Mouse (Mus musculus): ENCODE results near the gene Reln. TPM values are rescaled to one million over a fixed set of nuclear protein-coding genes. Genes with fewer than 3 reads are reported as not detected.

The Reln gene
- total RNA-seq, 2 experiments from 2014 or later: 272 to 308 TPM

DNA sequence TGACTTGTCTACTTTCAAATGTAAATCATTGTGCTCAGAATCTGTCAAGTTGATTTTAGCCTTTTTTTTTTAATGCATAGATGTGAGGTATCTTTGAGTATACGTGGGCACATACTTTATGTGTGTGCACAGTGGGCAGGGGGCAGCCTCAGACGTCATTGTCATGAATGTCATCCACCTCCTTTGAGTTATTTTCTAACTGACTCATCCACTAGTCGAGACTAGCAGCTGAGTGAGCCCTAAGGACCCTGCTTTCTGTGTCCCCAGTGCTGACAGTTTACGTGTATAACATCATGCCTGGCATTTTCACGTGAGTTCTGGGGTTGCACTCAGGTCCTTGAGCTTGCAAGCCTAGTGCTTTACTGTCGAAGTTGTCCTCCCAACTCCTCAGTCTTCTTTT is 443.6 kb downstream of the Reln start:
- no peak for ATAC-seq (replicated peaks; ENCODE audit: low FRiP score, poor library complexity, severe bottlenecking)

DNA sequence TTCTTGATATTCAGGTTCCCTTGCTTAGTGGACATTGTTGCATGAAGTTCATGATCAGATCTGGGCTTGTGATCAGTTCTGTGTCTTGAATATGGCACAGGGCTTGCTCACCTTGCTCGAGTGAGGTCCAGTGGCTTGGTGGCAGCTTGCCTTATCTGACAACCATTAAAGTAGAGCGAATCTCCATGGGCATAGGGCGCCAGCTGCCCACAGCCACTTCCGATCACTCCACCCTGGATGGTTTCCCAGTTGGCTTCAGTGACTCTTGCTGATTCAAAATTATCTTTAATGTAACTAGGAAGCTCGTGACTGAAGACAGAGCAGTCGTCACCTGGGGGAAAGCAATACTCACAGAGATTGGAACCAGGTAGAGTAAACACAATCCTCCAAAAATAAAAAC is 445.6 kb downstream of the Reln start:
- ATAC-seq (replicated peaks; ENCODE audit: low FRiP score, poor library complexity, severe bottlenecking): no peak

- no peak for ATAC-seq (replicated peaks; ENCODE audit: low FRiP score, poor library complexity, severe bottlenecking)
Observed at GRCm38 (mm10) chr5:21896586-21896985, 447.9 kb downstream of the Reln start.

- ATAC-seq (replicated peaks; ENCODE audit: low FRiP score, poor library complexity, severe bottlenecking): no peak
Observed at GRCm38 (mm10) chr5:21894168-21894567, 450.3 kb downstream of the Reln start.

DNA sequence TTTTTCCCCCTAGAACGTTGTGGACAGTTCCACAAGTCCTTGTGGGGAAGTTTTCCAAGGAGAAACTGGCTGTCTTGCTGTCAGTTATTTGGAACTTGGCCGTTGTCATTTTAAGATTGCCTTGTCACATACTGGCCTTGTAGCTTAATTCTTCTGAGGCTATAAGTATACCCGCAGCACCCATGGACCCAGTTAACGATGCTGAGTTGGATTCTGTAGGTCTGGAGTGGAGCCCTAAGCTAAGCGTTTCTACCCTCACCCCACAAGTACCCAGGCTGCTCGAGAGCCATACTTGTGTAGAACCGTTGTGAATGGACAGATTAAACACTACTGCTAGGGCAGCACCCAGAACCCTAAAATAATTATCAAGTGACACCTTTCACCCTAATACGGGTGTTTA is 477.8 kb downstream of the Reln start:
- no peak for ATAC-seq (replicated peaks; ENCODE audit: low FRiP score, poor library complexity, severe bottlenecking)

DNA sequence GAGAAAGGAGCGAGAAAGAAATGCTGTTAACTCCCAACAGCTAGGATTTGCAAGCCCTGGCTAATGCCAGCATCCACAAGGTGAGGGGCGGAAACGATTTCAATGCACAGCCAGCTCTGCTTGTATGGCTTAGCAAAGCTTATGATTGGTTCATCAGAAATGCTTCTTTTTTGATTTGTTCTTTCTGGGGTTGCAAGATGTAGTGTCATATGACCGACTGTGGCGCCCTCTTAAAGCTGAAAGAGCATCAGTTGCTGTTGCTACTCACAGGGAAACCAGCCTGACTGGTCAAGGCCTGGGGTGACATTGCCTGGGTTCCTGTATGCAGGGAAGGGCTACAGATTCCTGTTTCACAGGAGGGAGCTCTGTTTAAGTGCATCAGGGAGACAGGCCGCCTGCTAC is 478.2 kb downstream of the Reln start:
- ATAC-seq (replicated peaks; ENCODE audit: low FRiP score, poor library complexity, severe bottlenecking): no peak

DNA sequence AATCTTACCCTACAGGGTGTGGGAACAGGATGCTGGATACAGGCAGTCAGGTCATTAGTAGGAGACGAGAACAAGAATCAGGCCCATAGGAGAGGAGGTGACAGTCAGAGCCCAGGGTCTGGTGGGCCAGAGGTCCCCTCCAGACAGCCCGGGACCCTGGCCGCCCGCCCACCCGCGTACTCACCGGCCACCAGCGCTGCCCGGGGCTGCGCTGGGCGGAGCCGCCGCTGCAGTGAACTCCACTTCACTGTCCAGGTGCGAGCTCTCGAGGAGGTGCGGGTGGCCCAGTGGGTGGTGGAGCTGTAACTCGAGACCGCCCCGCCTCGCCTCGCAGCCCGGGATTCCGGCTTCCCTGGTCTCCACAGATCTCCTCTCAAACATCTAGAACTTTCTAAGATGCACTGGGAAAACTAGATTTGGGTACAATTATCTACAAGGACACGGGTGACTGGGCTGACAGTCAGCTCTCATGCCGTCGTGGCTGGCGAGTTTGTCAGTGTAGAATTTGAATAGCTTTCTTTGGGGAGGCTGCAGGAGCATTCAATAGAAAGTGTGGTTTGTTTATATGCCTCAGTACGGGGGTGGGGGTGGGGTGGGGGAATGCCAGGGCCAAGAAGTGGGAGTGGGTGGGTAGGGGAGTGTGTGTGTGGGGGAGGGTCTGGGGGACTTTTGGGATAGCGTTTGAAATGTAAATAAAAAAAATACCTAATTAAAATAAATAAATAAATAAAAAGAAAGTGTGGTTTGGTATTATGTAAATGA is 479.0 kb downstream of the Reln start, which contains the start of gene Slc26a5:
Gene Slc26a5, minus strand, starts transcription at position 259 of the 762 bp plus-strand sequence.
- no peak for ATAC-seq (replicated peaks; ENCODE audit: low FRiP score, poor library complexity, severe bottlenecking)

DNA sequence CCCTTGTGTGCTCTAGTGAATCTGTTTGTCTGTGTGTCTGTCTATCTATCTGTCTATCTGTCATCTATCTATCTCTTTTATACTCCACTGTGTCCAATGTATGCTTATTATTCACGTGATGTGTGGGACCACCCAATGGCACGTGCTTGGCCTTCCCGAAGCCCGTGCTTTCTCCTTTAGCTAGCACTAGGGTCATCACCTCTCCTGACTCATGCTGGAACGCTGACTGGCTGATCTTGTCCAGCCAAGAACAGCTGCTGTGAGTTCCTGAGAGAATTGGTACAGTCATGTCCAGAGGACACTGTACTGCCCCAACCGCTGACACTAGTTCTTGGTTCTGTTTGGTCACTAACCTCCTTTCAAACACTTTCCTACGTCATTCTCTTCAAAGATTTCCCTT is 485.8 kb downstream of the Reln start:
- ATAC-seq (replicated peaks; ENCODE audit: low FRiP score, poor library complexity, severe bottlenecking): no peak

DNA sequence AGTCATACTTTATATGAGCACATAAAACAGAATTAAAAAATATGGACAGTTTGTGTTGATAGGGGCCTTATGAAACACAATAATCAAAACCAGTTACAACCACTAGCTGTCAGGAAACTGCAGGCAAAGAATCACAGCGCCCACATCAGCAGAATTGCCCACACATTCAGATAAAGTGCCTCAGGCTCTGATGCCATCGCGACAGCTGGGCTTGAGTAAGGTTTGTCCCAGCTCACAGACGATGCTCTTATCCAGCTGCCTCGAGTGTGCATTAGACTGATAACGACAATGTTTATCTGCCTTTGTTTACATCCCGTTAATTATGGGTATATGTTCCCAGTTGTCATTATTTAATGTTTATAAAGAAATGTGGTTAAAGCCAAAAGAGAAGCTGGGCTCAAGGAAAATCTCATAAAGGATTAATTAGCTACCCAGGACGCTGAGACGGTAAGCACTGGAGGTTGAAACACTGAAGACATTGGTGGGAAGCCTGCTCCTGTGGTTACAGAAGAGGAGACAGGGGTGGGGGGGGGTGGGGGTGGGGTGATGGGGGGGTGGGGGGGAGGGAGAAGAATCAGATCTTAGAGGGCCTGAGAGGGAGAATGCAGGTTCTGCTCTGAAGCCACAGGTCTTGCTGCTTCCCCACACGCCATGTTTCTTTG is 492.7 kb downstream of the Reln start:
- ATAC-seq (replicated peaks; ENCODE audit: low FRiP score, poor library complexity, severe bottlenecking): no peak

DNA sequence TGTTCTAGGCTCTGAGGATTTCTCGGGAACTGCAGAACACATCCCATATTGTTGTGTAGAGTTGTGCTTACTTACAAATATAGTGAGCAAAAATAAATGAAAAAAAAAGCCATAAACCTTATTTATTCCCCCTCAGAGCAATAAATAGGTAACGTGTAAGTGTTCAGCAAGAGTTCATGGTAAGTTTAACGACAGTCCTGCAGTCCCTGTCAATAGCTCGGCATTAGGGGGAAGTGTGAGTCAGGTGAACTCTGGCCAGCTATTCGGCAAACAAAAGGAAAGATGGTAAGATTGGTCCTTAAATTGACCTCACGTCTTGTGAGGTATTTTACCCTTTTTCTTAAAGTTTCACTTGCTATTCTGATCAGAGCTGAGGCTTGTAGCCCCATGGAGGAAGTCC is 497.1 kb downstream of the Reln start:
- no peak for ATAC-seq (replicated peaks; ENCODE audit: low FRiP score, poor library complexity, severe bottlenecking)

DNA sequence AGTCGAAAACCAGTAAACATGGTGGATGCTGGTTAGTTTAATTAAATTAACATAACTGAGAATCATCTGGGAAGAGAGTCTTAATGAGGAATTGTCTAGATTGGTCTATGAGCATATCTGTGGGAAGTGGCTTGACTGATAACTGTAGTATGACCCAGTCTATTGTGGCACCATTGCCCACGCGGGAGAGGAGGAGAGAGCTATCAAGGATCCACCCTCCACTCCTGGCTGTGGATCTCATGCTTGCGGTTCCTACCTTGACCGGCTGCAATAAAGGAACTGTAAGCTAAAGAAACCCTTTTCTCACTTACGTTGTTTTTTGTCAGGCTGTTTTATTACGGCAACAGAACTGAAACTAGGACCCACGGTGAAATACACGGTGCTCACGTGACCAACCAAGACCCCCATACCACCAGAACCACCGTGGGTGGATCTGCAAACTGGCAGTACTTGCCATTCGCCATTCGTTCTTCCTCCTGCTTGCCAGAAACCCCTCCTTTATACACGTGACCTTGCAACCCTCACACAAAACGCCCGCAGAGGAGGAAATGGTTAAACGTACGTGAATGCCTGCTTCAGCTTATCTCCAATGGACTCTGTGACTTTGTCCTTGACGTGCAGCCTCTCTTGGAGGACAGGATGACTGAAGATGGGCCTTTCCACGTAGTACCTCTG is 497.7 kb downstream of the Reln start:
- no peak for ATAC-seq (replicated peaks; ENCODE audit: low FRiP score, poor library complexity, severe bottlenecking)

DNA sequence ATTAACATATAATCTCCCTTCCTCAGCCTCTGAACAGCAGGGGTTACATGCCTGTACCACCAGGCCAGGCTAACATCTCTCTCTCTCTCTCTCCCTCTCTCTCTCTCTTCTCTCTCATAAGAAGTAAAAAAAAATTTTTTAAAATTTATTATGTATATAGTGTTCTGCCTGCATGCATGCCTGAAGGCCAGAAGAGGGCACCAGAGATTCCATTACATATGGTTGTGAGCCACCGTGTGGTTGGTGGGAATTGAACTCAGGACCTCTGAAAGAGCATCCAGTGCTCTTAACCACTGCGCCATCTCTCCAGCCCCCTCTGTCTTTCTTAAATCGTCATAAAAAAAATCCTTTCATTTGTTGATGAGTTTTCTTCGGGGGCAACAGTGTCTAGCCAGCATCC is 499.8 kb downstream of the Reln start:
- no peak for ATAC-seq (replicated peaks; ENCODE audit: low FRiP score, poor library complexity, severe bottlenecking)

Other genes with a start within 250 kb of the Reln start
- gene Orc5, start 205.7 kb upstream of the Reln start, total RNA-seq (2015; ENCODE audit: low replicate concordance): 13.0 and 19.2 TPM in 2 replicates
- gene Orc5, start 205.7 kb upstream of the Reln start, total RNA-seq (2017; ENCODE audit: low replicate concordance): 13.5 and 21.0 TPM in 2 replicates

Data from erythroblast, adult 5-6 weeks (primary cell).